Mouse (Mus musculus): Measurements from ENCODE around the gene Crmp1.

The Crmp1 gene

GRCm38 (mm10) chr5:37241651-37242151, at the start of gene Crmp1:
TSS of gene Crmp1 (plus strand) at chr5:37241940.
- peak; percentile 96 to 98 for DNase-seq

DNA sequence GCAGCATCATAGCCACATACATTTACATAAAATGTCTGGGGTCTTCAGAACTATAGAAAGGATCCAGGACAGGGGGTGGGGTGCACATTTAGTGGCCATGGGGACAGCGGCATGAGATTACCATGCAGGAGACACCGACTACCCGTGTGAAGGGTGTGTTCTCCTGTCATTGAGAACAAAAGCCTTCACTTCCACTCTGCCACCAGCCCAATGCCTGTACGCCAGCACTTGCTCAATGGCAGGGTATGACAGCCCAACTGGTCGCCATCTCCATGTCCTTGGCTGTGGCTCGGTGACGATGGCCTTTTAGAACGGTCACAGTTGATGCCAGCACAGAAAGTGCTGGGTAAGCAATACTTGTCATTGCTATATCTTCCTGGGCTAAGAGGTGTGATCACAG, 45.5 kb upstream of the Crmp1 start:
- no peak for DNase-seq

- DNase-seq: no peak
Measured at GRCm38 (mm10) chr5:37196666-37197250, 45.0 kb upstream of the Crmp1 start.

GRCm38 (mm10) chr5:37197423-37197822, 44.3 kb upstream of the Crmp1 start:
- DNase-seq: no peak

DNA sequence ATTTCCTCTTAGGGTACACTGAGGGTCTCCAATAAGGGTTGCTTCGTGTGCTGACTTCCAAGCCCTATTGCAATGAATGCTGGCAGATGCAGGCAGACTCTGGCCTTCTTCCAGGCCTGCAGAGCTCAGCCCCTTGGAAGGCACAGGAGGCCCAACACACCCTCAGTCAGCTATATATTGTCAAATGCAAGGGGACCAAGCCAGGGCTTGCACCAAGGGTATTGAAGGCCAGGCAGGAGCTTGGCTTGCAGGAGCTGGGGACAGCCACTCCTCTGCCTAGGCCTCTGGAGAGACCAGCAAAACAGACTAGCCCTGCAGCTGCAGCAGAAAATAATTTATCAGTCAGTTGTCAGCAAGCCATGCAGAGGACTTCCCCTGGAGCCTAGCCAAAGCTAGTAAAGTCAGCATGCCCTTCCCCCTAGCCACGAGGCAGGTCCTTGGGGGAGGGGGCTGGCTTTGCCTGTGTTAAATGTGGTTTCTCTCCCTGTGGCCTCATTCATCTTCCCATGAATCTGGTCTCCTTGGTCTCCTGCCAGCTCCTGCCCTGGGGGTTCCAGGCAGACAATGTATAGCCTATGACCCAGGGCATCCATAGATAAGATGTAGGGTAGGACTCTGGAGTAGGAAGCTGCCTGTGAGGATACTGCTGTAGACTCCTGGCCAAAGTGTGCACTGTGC, 43.6 kb upstream of the Crmp1 start:
- DNase-seq: peak; percentile 28 to 43

DNA sequence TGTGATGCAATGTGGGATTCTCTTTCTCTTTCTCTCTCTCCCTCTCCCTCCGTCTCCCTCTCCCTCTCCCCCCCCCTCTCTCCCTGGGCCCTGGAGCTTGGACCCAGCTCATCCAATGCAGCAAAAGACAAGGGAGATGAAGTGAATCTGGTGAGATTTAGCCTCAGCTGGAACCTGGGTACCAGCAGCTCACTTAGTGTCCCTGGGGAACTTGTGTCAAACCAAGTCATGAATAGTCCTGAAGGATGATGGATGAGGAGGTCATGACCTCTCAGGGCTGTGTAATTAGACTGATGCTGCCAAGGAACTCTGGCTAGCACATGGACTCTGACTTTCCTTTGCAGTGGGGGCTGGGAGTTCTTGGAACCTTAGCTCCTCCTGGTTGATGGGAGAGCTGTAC, 39.5 kb upstream of the Crmp1 start:
- DNase-seq: no peak

DNA sequence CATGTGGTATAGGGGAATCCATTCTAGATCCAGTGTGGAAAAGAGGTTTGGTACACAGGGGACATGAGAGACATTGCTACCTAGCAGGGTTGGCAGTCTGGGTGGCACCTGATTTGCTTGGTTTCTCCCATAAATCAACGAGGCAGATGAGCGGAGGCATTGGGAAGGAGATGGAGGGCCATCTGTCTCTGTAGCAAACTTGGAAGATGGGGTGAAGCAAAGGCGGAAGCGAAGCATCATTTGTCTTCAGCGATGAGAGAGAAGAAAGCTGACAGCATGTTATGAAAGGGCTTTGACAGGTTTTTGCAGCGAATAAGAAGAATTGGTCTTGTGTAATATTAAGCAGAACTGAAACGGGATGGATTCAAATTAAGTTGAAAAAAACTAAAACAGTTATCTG, 36.9 kb upstream of the Crmp1 start:
- no peak for DNase-seq

DNA sequence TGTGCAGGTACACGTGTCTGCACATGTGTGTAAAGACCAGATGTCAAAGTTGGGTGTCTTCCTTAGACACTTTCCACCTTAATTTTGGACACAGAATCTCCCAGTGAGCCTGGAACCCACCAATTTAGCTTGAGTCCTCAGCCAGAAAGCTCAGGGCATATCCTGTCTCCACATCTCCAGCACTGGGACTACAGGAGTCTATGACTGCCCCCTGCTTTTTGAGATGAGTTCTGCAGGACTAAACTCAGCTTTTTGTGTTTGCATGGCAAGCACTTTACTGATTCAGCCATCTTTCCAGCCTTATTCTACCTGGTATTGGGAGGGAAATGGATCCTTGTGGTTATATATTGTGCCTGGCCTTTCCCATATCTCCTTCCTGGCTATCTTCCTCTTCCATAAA, 36.3 kb upstream of the Crmp1 start:
- no peak for DNase-seq

DNA sequence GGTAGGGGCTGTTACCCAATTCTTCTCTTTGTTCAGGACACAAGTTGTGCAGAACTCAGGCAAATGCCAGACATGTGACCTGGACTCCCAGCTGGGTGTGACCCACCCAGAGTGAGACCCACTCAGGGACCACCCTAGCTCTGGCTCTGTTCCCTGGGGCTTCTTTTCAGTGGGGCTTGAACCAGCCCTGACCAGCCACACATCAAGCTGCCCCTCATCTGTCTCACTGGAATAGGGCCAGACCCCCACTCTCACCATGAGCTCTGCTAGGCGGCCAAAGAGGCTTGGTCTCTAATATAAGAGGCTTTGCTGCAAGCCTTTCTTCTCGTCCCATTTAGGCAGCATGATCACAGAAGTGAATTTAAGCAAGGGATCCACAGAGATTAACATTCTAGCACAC, 35.4 kb upstream of the Crmp1 start:
- DNase-seq: no peak

GRCm38 (mm10) chr5:37212938-37213708, 28.6 kb upstream of the Crmp1 start:
- DNase-seq: no peak

DNA sequence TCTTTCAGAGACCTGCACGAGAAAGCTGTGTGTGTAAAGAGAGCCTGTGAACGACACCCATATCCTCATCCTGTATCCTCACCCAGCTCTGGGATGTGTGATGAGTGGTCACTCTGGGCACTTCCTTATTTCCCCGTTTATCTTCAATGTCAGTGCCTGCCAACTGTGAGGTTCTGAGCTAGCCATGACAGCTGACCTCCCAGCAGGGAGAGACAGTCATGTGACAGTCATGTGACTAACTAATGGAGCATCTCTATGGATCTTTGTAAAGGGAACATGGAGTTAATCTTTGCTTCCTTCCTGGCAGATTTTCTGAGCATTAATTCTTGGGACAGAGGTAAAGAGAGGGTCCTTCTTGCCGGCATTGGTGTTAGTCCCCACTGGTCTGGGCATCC, 28.0 kb upstream of the Crmp1 start:
- peak in 1 of 2 experiments; percentile 42 for DNase-seq

DNA sequence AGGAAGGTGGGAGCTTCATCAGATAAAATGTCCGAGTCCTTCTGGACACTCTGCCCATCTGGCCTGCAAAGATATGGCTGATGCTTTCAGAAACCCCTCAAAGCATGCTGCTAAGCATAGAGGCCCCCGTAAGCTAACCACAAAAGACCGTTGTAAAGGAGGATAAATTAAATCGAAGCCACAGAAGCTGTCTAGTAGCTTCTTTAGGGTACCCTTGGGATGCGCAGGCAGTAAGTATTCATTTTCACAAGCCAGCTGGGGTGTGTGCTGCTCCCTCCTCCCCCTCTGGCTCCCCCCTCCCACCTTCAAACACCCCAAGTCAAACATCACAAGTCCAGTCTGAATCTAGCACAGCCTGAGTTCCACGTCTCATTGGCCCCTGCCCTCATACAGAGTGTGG, 27.1 kb upstream of the Crmp1 start:
- no peak for DNase-seq

GRCm38 (mm10) chr5:37215276-37215675, 26.5 kb upstream of the Crmp1 start:
- no peak for DNase-seq

GRCm38 (mm10) chr5:37219615-37220014, 22.1 kb upstream of the Crmp1 start:
- DNase-seq: no peak

DNA sequence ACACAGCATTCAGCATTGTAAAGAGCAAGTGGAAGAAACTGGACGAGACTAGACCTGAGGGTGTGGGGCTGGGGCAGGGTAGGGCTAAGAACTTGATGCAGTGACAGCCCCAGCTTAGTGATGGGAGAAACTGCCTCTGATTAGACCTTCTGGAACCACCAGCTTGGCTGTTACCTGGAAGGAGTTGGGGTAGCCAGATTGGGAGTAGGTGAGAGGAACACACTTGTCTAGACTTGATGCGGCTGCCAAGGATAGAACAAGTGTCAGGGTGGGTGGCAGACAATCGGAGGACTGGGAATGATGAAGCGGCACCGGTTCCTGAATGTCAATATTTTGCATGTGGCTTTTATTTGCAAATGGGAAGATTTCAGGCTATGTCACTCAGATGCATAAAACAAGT, 21.2 kb upstream of the Crmp1 start:
- no peak for DNase-seq

DNA sequence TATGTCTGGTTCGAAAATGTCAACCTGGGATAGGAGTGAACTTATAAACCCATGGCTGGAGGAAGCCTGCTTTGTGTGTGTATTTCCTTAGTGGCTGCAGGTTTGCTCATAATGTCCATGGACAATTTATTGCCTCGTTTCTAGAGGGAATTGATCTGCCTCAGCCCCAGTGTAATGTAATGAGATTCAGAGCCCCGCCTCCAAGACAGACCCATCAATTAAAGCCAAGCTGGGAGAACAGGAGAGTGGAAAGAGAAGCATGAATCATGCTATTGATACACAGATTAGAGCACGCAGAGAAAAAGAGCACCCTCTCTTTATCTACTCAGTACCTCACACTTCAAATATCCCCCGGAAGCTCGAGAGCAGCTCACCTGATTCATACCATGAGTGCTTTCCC, 20.2 kb upstream of the Crmp1 start:
- DNase-seq: no peak

GRCm38 (mm10) chr5:37222316-37222715, 19.4 kb upstream of the Crmp1 start:
- no peak for DNase-seq

- DNase-seq: no peak
Measured at GRCm38 (mm10) chr5:37225708-37226107, 16.0 kb upstream of the Crmp1 start.

DNA sequence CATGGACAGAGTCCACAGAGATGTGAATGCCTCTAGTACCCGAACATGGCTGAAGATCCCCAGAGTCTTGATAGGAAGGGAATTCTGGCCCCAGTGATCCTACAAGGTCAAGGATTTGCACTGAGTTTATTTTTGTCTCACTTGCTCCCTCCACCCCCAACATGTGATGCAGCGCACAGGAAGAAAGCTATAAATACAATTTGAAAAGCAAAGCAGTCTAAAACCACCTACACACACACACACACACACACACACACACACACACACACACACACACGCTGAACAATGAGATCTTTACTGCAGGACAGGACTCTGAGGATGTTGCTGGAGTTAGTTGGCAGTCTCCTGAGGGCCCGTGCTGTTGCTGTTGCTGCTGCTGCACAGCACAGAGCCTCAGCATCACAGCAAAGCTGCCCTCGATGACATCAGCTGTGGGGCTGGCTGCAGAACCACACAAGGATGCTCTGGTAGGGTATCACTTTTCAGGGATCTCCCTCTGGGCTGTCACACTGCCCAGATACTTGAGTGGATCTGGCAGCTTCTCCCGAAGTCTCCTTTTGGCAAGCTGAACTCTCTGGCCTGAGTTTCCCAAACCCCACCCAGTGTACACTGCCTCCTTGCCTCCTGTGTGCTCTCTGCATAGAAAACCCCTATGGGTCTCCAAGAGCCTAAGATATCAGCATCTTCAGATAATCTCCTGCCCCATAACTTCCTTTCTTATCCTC, 13.6 kb upstream of the Crmp1 start:
- no peak for DNase-seq

GRCm38 (mm10) chr5:37228894-37229293, 12.8 kb upstream of the Crmp1 start:
- no peak for DNase-seq

DNA sequence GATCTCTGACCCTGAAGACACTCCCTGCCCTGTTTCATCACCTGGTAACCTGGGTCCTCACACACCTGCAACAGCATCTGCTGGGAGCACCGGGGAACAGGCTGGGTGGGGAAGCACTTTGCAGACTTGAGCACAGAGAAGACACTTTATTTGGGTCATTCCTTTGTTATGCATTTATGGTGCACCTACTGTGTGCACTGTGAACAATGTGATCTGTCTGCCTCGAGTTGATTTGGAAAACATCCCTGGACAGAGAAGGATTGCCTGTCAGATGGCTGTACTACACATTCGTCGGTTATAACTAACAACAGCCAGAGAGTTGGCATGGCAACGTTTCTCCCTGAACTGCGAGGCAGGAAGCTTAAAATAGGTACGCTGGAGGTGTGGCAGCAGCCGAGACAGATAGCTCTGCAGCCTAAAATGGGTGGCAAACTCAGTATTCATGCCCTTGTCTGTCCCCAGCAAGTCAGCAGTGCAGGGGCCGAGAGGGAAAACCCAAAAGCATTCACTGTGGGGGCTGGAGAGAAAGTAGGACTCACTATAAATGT, 8.7 kb upstream of the Crmp1 start:
- DNase-seq: no peak

GRCm38 (mm10) chr5:37238654-37239053, 3.1 kb upstream of the Crmp1 start:
- no peak for DNase-seq

GRCm38 (mm10) chr5:37240550-37240949, 1.2 kb upstream of the Crmp1 start:
- DNase-seq: no peak

Measured in cerebellum, postnatal 25 days (tissue).